Mouse (Mus musculus) CH12.LX (cell line): Measurements from ENCODE around the gene Magix. TPM values are rescaled to one million over a fixed set of nuclear protein-coding genes. Genes with fewer than 3 reads are reported as not detected.

Experiments
- DNase-seq: peaks from one replicate; pipeline ENCODE4 v3.0.0-alpha.2; 2013; ENCODE audit errors: extremely low read depth
- H3K27ac ChIP-seq: 2 replicates; pipeline ENCODE4 v1.5.1; 2012; ENCODE audit warnings: low read depth, mild to moderate bottlenecking, control low read depth, moderate library complexity; ENCODE audit not compliant: insufficient read depth
- H3K27me3 ChIP-seq: replicated peaks from 2 replicates; pipeline ENCODE3; 2012; ENCODE audit warnings: inconsistent platforms
- H3K36me3 ChIP-seq, 2 experiments: replicated peaks in 1 of 2; 2 replicates each; pipeline versions ENCODE3 to v1.6.1; 2012; ENCODE audit warnings: inconsistent platforms in 1 of 2, low read length in 1 of 2, mild to moderate bottlenecking in 1 of 2, mixed read lengths in 1 of 2, moderate library complexity in 1 of 2; ENCODE audit not compliant: control insufficient read depth in 1 of 2, insufficient read depth in 1 of 2
- H3K4me1 ChIP-seq, 2 experiments: 2 replicates each; pipeline ENCODE4 v1.6.1; 2012; ENCODE audit warnings: inconsistent platforms in 1 of 2, moderate library complexity in 1 of 2; ENCODE audit not compliant: insufficient read depth in 2 of 2, control insufficient read depth in 1 of 2
- H3K4me2 ChIP-seq: 2 replicates; pipeline ENCODE4 v1.6.1; 2012; ENCODE audit warnings: low read depth, mild to moderate bottlenecking, control low read depth; ENCODE audit not compliant: poor library complexity, insufficient read depth, severe bottlenecking
- H3K4me3 ChIP-seq, 3 experiments: fragments of 150-350 bp in 1 of 3; sonication (generic) in 1 of 3; replicated peaks in 1 of 3; 2 replicates each; pipeline versions ENCODE3 to v1.5.1; 2011 to 2012; ENCODE audit warnings: low read depth in 2 of 3, low read length in 2 of 3, mild to moderate bottlenecking in 2 of 3, moderate library complexity in 2 of 3, control low read depth in 1 of 3, improper control_type of control experiment in 1 of 3, inconsistent platforms in 1 of 3, mixed read lengths in 1 of 3; ENCODE audit not compliant: poor library complexity in 1 of 3
- H3K79me2 ChIP-seq: replicated peaks from 2 replicates; pipeline ENCODE4 v1.6.1; 2012; ENCODE audit warnings: mild to moderate bottlenecking, moderate library complexity; ENCODE audit not compliant: control insufficient read depth, poor library complexity, insufficient read depth, severe bottlenecking; ENCODE audit errors: extremely low read depth
- H3K9ac ChIP-seq: 2 replicates; pipeline ENCODE4 v1.6.1; 2012; ENCODE audit warnings: low read depth, mild to moderate bottlenecking, control low read depth, moderate library complexity; ENCODE audit not compliant: insufficient read depth
- H3K9me3 ChIP-seq: replicated peaks from 2 replicates; pipeline ENCODE3; 2012; ENCODE audit warnings: low read length, inconsistent platforms, mixed read lengths
- BHLHE40 ChIP-seq: IDR thresholded peaks from 2 replicates; pipeline ENCODE4 v1.6.1; 2011; ENCODE audit warnings: mild to moderate bottlenecking, low read depth, low read length, improper control_type of control experiment
- CHD1 ChIP-seq: IDR thresholded peaks from 2 replicates; pipeline ENCODE4 v1.6.1; 2012; ENCODE audit warnings: low read depth, low read length, improper control_type of control experiment, inconsistent platforms
- CHD2 ChIP-seq: IDR thresholded peaks from 2 replicates; pipeline ENCODE4 v1.6.1; 2011; ENCODE audit warnings: low read length, improper control_type of control experiment
- ELF1 ChIP-seq: IDR thresholded peaks from 2 replicates; pipeline ENCODE4 v1.6.1; 2014; ENCODE audit warnings: low read depth, mild to moderate bottlenecking, inconsistent platforms, low read length, improper control_type of control experiment
- EP300 ChIP-seq: IDR thresholded peaks from 2 replicates; pipeline ENCODE4 v1.6.1; 2011; ENCODE audit warnings: low read length, improper control_type of control experiment
- GABPA ChIP-seq: IDR thresholded peaks from 2 replicates; pipeline ENCODE4 v1.6.1; 2012; ENCODE audit warnings: low read depth, low read length, improper control_type of control experiment, inconsistent platforms; ENCODE audit not compliant: insufficient replicate concordance
- HCFC1 ChIP-seq: IDR thresholded peaks from 2 replicates; pipeline ENCODE4 v1.6.1; 2012; ENCODE audit warnings: low read depth, mild to moderate bottlenecking, inconsistent platforms, low read length, improper control_type of control experiment
- IRF4 ChIP-seq: IDR thresholded peaks from 2 replicates; pipeline ENCODE4 v1.6.1; 2014; ENCODE audit warnings: low read depth, mild to moderate bottlenecking, inconsistent platforms, low read length, improper control_type of control experiment
- JUN ChIP-seq: IDR thresholded peaks from 2 replicates; pipeline ENCODE4 v1.6.1; 2011; ENCODE audit warnings: low read depth, mild to moderate bottlenecking, low read length, improper control_type of control experiment, moderate library complexity; ENCODE audit not compliant: insufficient read depth
- MAFK ChIP-seq: IDR thresholded peaks from 2 replicates; pipeline ENCODE4 v1.6.1; 2011; ENCODE audit warnings: low read length, improper control_type of control experiment; ENCODE audit not compliant: insufficient replicate concordance
- MAZ ChIP-seq: IDR thresholded peaks from 2 replicates; pipeline ENCODE4 v1.6.1; 2012; ENCODE audit warnings: low read depth, mild to moderate bottlenecking, inconsistent platforms, low read length, improper control_type of control experiment, moderate library complexity
- MEF2A ChIP-seq: IDR thresholded peaks from 2 replicates; pipeline ENCODE4 v1.6.1; 2014; ENCODE audit warnings: low read depth, mild to moderate bottlenecking, inconsistent platforms, low read length, improper control_type of control experiment, borderline replicate concordance
- MXI1 ChIP-seq: IDR thresholded peaks from 2 replicates; pipeline ENCODE4 v1.6.1; 2011; ENCODE audit warnings: mild to moderate bottlenecking, low read depth, low read length, improper control_type of control experiment
- MYC ChIP-seq: IDR thresholded peaks from 2 replicates; pipeline ENCODE4 v1.6.1; 2011; ENCODE audit warnings: low read depth, mild to moderate bottlenecking, improper control_type of control experiment, low read length
- NELFE ChIP-seq: IDR thresholded peaks from 2 replicates; pipeline ENCODE4 v1.6.1; 2011; ENCODE audit warnings: low read depth, low read length, improper control_type of control experiment
- POLR2A ChIP-seq: IDR thresholded peaks from 2 replicates; pipeline ENCODE4 v1.6.1; 2011; ENCODE audit warnings: low read depth, mild to moderate bottlenecking, improper control_type of control experiment, low read length
- POLR2AphosphoS2 ChIP-seq: IDR thresholded peaks from 2 replicates; pipeline ENCODE4 v1.6.1; 2011; ENCODE audit warnings: low read depth, low read length, improper control_type of control experiment
- RCOR1 ChIP-seq: conservative IDR thresholded peaks from 2 replicates; pipeline ENCODE4 v1.6.1; 2012; ENCODE audit warnings: low read depth, mild to moderate bottlenecking, inconsistent platforms, low read length, improper control_type of control experiment
- SIN3A ChIP-seq: IDR thresholded peaks from 2 replicates; pipeline ENCODE4 v1.6.1; 2012; ENCODE audit warnings: low read length, improper control_type of control experiment, inconsistent platforms
- SMC3 ChIP-seq: IDR thresholded peaks from 2 replicates; pipeline ENCODE4 v1.6.1; 2011; ENCODE audit warnings: low read depth, low read length, improper control_type of control experiment
- TBP ChIP-seq: conservative IDR thresholded peaks from 2 replicates; pipeline ENCODE4 v1.6.1; 2011; ENCODE audit warnings: low read depth, low read length, improper control_type of control experiment
- UBTF ChIP-seq: IDR thresholded peaks from 2 replicates; pipeline ENCODE4 v1.6.1; 2012; ENCODE audit warnings: low read depth, mild to moderate bottlenecking, inconsistent platforms, low read length, improper control_type of control experiment, moderate library complexity
- USF1 ChIP-seq: IDR thresholded peaks from 2 replicates; pipeline ENCODE4 v1.6.1; 2014; ENCODE audit warnings: low read depth, mild to moderate bottlenecking, inconsistent platforms, low read length, improper control_type of control experiment
- ZC3H11A ChIP-seq: IDR thresholded peaks from 2 replicates; pipeline ENCODE4 v1.6.1; 2012; ENCODE audit warnings: low read depth, mild to moderate bottlenecking, inconsistent platforms, low read length, improper control_type of control experiment
- ZMIZ1 ChIP-seq: IDR thresholded peaks from 2 replicates; pipeline ENCODE4 v1.6.1; 2012; ENCODE audit warnings: low read depth, mild to moderate bottlenecking, inconsistent platforms, low read length, improper control_type of control experiment
- ZNF384 ChIP-seq: IDR thresholded peaks from 2 replicates; pipeline ENCODE4 v1.6.1; 2012; ENCODE audit warnings: low read depth, low read length, improper control_type of control experiment, inconsistent platforms
- dilution Hi-C: fragments of 300-500 bp; cut with MboI; formaldehyde crosslinking; loops from 2 replicates; pipeline ENCODE4 v1.14.3; 2020; ENCODE audit warnings: low sequenced_read_pairs; ENCODE audit not compliant: extremely low pct_unique_long_range_greater_than_20kb, extremely low pct_ligation_motif_present
- in situ Hi-C: fragments of 300-500 bp; cut with MboI; formaldehyde crosslinking; loops from 3 replicates; pipeline ENCODE4 v1.14.3; 2019; ENCODE audit warnings: low sequenced_read_pairs, low pct_ligation_motif_present, low pct_unique_long_range_greater_than_20kb, mixed read lengths
- polyA plus RNA-seq: library from polyadenylated mRNA; unstranded; fragments of >175 nt; gene quantifications from 2 replicates; pipeline ENCODE4 v1.2.1, GENCODE M21; 2012; ENCODE audit warnings: low read depth; ENCODE audit not compliant: insufficient read length
- total RNA-seq, 2 experiments: library from RNA; depleted of rRNA; stranded (reverse); fragments of 300-350 nt in 1 of 2; fragments of >200 nt in 1 of 2; gene quantifications; 2 replicates each; pipeline ENCODE4 v1.2.3; 2012 to 2014

Gene Magix
- total and polyA plus RNA-seq, 3 experiments: not detected

- peaks cover 3 to 12% of the 10 kb centered on the region in 2 experiments for H3K4me1 ChIP-seq
- no peaks in the 10 kb centered on the region for H3K9me3 ChIP-seq
- 0 out of 2 replicates have a peak overlapping the region, but pooled peaks have one; percentile 4 for H3K4me2 ChIP-seq
- H3K27ac ChIP-seq: no peak overlapping the region
- no peak overlapping the region for H3K9ac ChIP-seq
- no peak for DNase-seq
- H3K4me3 ChIP-seq: no peak overlapping the region
- H3K27me3 ChIP-seq: no peaks in the 10 kb centered on the region
- dilution Hi-C loops: no loop called here
- H3K36me3 ChIP-seq: peaks cover 14 to 22% of the 10 kb centered on the region in 2 experiments
- TF ChIP-seq ZMIZ1 (no peak), MAFK (no peak), JUN (no peak), NELFE (no peak), POLR2A (no peak), MAZ (no peak), MXI1 (no peak), POLR2AphosphoS2 (no peak), BHLHE40 (no peak), EP300 (no peak), SMC3 (no peak), MYC (no peak), USF1 (no peak), CHD1 (no peak), ELF1 (no peak)
- TF ChIP-seq, all 38 proteins: peak for 0
- H3K79me2 ChIP-seq: no peaks in the 10 kb centered on the region
- in situ Hi-C loops: no loop called here
Observed at GRCm38 (mm10) chrX:7658785-7659589, 22.1 kb downstream of the Magix start.

- H3K79me2 ChIP-seq: no peaks in the 10 kb centered on the region
- no peak for DNase-seq
- peak overlapping the region; percentile 58 to 70 (median 62) for H3K4me3 ChIP-seq
- H3K4me1 ChIP-seq: peaks cover 3 to 17% of the 10 kb centered on the region in 2 experiments
- H3K4me2 ChIP-seq: peak overlapping the region; percentile 67
- H3K36me3 ChIP-seq: peaks cover 11 to 15% of the 10 kb centered on the region in 2 experiments
- peak overlapping the region; percentile 59; the same call in 1 of the 2 replicates for H3K9ac ChIP-seq
- dilution Hi-C loops: no loop called here
- in situ Hi-C loops: no loop called here
- TF ChIP-seq TBP (no peak), ZC3H11A (no peak), MEF2A (no peak), UBTF (no peak), EP300 (no peak), RCOR1 (no peak), SIN3A (no peak), GABPA (no peak), JUN (no peak), MAFK (no peak), BHLHE40 (no peak), IRF4 (no peak), CHD2 (no peak), HCFC1 (no peak), MXI1 (no peak), ZNF384 (no peak), POLR2A (no peak)
- H3K27me3 ChIP-seq: no peaks in the 10 kb centered on the region
- no peaks in the 10 kb centered on the region for H3K9me3 ChIP-seq
- H3K27ac ChIP-seq: no peak overlapping the region
Observed at GRCm38 (mm10) chrX:7658031-7658784, 22.8 kb downstream of the Magix start.
